Mouse (Mus musculus): ENCODE measurements around the gene Zswim1.

The Zswim1 gene

GRCm38 (mm10) chr2:164822636-164823165 lies at the start of gene Zswim1:
Zswim1 (plus strand) TSS chr2:164822686.
- DNase-seq = peak; percentile 100

- no peak for DNase-seq
Observed at GRCm38 (mm10) chr2:164773229-164773988, 49.1 kb upstream of the Zswim1 start.

- DNase-seq = no peak
Observed at GRCm38 (mm10) chr2:164773989-164774364, 48.5 kb upstream of the Zswim1 start.

GRCm38 (mm10) chr2:164776130-164776529 lies 46.4 kb upstream of the Zswim1 start:
- no peak for DNase-seq

GRCm38 (mm10) chr2:164776801-164777200 lies 45.7 kb upstream of the Zswim1 start:
- no peak for DNase-seq

- DNase-seq = no peak
Observed at GRCm38 (mm10) chr2:164777246-164778014, 45.1 kb upstream of the Zswim1 start.

GRCm38 (mm10) chr2:164778015-164778287 lies 44.5 kb upstream of the Zswim1 start:
- no peak for DNase-seq

- no peak for DNase-seq
Observed at GRCm38 (mm10) chr2:164778809-164779208, 43.7 kb upstream of the Zswim1 start.

GRCm38 (mm10) chr2:164779481-164780086 lies 42.9 kb upstream of the Zswim1 start, which contains the start of gene Tnnc2:
Tnnc2 (minus strand) TSS chr2:164779967.
- no peak for DNase-seq

- no peak for DNase-seq
Observed at GRCm38 (mm10) chr2:164781876-164782275, 40.6 kb upstream of the Zswim1 start.

GRCm38 (mm10) chr2:164783926-164784581 lies 38.4 kb upstream of the Zswim1 start:
- DNase-seq = no peak

GRCm38 (mm10) chr2:164784869-164785420 lies 37.5 kb upstream of the Zswim1 start:
- DNase-seq = no peak

GRCm38 (mm10) chr2:164785481-164786387 lies 36.8 kb upstream of the Zswim1 start, which contains the start of gene Snx21:
Snx21 (plus strand) TSS chr2:164785823.
- peak; percentile 92 for DNase-seq

- DNase-seq = peak; percentile 64
Observed at GRCm38 (mm10) chr2:164786388-164786885, 36.0 kb upstream of the Zswim1 start.

GRCm38 (mm10) chr2:164787032-164787431 lies 35.5 kb upstream of the Zswim1 start:
- DNase-seq = no peak

GRCm38 (mm10) chr2:164787779-164788178 lies 34.7 kb upstream of the Zswim1 start:
- DNase-seq = no peak

GRCm38 (mm10) chr2:164788411-164788810 lies 34.1 kb upstream of the Zswim1 start:
- no peak for DNase-seq

GRCm38 (mm10) chr2:164790451-164790850 lies 32.0 kb upstream of the Zswim1 start:
- peak; percentile 62 for DNase-seq

GRCm38 (mm10) chr2:164791841-164792261 lies 30.6 kb upstream of the Zswim1 start:
- no peak for DNase-seq

GRCm38 (mm10) chr2:164792400-164793190 lies 29.9 kb upstream of the Zswim1 start:
- no peak for DNase-seq
